Mouse (Mus musculus) myocyte (in vitro differentiated cells): Measurements from ENCODE around the gene Kcnh7. TPM values are rescaled to one million over a fixed set of nuclear protein-coding genes. Genes with fewer than 3 reads are reported as not detected.
"Not testable (repeated sequence)": the region's sequence is repeated elsewhere in the genome, so short reads cannot be mapped to it uniquely, and the experiment has no call there.

Experiments
- H3K27me3 ChIP-seq: one replicate; pipeline ENCODE4 v1.6.1; 2011; ENCODE audit not compliant: control insufficient read depth, insufficient read depth, insufficient read length
- H3K36me3 ChIP-seq: one replicate; pipeline ENCODE4 v1.6.1; 2011; ENCODE audit not compliant: control insufficient read depth, insufficient read depth
- H3K4me2 ChIP-seq: one replicate; pipeline ENCODE4 v1.6.1; 2011; ENCODE audit warnings: low read depth, control low read depth
- H3K4me3 ChIP-seq: one replicate; pipeline ENCODE4 v1.5.1; 2011; ENCODE audit warnings: mild to moderate bottlenecking, control low read depth, moderate library complexity
- H3K79me2 ChIP-seq: one replicate; pipeline ENCODE4 v1.6.1; 2011; ENCODE audit not compliant: control insufficient read depth, insufficient read depth
- H3ac ChIP-seq: one replicate; pipeline ENCODE4 v1.6.1; 2011; ENCODE audit not compliant: control insufficient read depth, insufficient read length
- CEBPB ChIP-seq: IDR thresholded peaks from 2 replicates; pipeline ENCODE4 v1.6.1; 2011; ENCODE audit warnings: mild to moderate bottlenecking, moderate library complexity; ENCODE audit not compliant: poor library complexity, insufficient read depth, severe bottlenecking
- E2F4 ChIP-seq: IDR thresholded peaks from one replicate; pipeline ENCODE4 v1.6.1; 2011; ENCODE audit warnings: mild to moderate bottlenecking, control low read depth, moderate library complexity; ENCODE audit not compliant: insufficient read depth
- MAX ChIP-seq: IDR thresholded peaks from one replicate; pipeline ENCODE4 v1.6.1; 2011; ENCODE audit warnings: low read depth, mild to moderate bottlenecking, control low read depth
- MYOD1 ChIP-seq, 3 experiments: IDR thresholded peaks; one replicate each; pipeline ENCODE4 v1.6.1; 2011; ENCODE audit warnings: control low read depth in 2 of 3, low read depth in 2 of 3, mild to moderate bottlenecking in 2 of 3, moderate library complexity in 1 of 3; ENCODE audit not compliant: insufficient read length in 2 of 3, control insufficient read depth in 1 of 3
- MYOG ChIP-seq, 3 experiments: IDR thresholded peaks; one replicate each; pipeline ENCODE4 v1.6.1; 2011; ENCODE audit warnings: control low read depth in 2 of 3, low read depth in 2 of 3, mild to moderate bottlenecking in 2 of 3; ENCODE audit not compliant: insufficient read length in 2 of 3, control insufficient read depth in 1 of 3, insufficient read depth in 1 of 3
- POLR2A ChIP-seq: IDR thresholded peaks from one replicate; pipeline ENCODE4 v1.6.1; 2011; ENCODE audit warnings: low read depth, mild to moderate bottlenecking, control low read depth, moderate library complexity; ENCODE audit not compliant: insufficient read length
- POLR2AphosphoS2 ChIP-seq: IDR thresholded peaks from one replicate; pipeline ENCODE4 v1.6.1; 2011; ENCODE audit warnings: low read depth, control low read depth; ENCODE audit not compliant: insufficient read length
- REST ChIP-seq: IDR thresholded peaks from one replicate; pipeline ENCODE4 v1.6.1; 2011; ENCODE audit warnings: mild to moderate bottlenecking, control low read depth, moderate library complexity; ENCODE audit not compliant: insufficient read depth, insufficient read length
- SRF ChIP-seq: IDR thresholded peaks from one replicate; pipeline ENCODE4 v1.6.1; 2011; ENCODE audit warnings: low read depth; ENCODE audit not compliant: control insufficient read depth, insufficient read length
- TCF12 ChIP-seq: IDR thresholded peaks from one replicate; pipeline ENCODE4 v1.6.1; 2011; ENCODE audit warnings: mild to moderate bottlenecking, control low read depth; ENCODE audit not compliant: poor library complexity, insufficient read depth, severe bottlenecking
- TCF3 ChIP-seq: IDR thresholded peaks from one replicate; pipeline ENCODE4 v1.6.1; 2011; ENCODE audit warnings: low read depth, control low read depth; ENCODE audit not compliant: insufficient read length
- USF1 ChIP-seq: IDR thresholded peaks from one replicate; pipeline ENCODE4 v1.6.1; 2011; ENCODE audit warnings: low read depth, mild to moderate bottlenecking, control low read depth, moderate library complexity
- polyA plus RNA-seq: library from polyadenylated mRNA; unstranded; fragments of >200 nt; fragmentation: generic; extraction: Trizol; gene quantifications from one replicate; pipeline ENCODE4 v1.2.1, GENCODE M21; 2012; ENCODE audit warnings: missing spikeins

Gene Kcnh7
- polyA plus RNA-seq, 1 experiment, result 0.02 TPM

DNA sequence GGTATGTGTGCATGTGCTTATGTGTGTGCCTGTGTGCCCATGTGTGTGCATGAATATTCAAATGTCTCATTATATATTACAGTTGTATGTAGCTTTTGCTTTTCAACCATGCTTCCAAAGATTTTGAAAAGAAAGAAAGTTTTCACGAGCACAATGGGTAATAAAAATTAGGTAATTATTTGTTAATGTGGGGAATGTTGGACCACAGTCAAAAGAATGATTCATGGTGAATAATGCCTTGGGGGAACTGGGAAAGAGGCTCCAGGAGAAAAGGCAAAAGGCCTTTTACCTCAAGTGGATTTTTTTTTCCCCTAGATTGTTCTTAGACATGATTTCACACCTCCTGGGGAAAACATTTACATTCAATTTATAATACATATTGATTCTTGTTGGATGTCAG, 458.1 kb downstream of the Kcnh7 start:
- no peak overlapping the region for H3ac ChIP-seq
- no peak overlapping the region for H3K4me3 ChIP-seq

GRCm38 (mm10) chr2:62718411-62718810, 465.7 kb downstream of the Kcnh7 start:
- Histone ChIP-seq H3K36me3 (no peaks in the 10 kb centered on the region), H3ac (no peak overlapping the region), H3K4me2 (no peak overlapping the region), H3K79me2 (no peaks in the 10 kb centered on the region), H3K27me3 (no peaks in the 10 kb centered on the region), H3K4me3 (no peak overlapping the region)
- TF ChIP-seq MAX, result no peak
- no peak for TF ChIP-seq POLR2A
- TF ChIP-seq POLR2AphosphoS2, result no peak
- TF ChIP-seq CEBPB, result no peak
- no peak for TF ChIP-seq MYOD1 (IDR thresholded peaks at IDR 0.05; ENCODE audit: control insufficient read depth in 1 of 3, insufficient read length in 2 of 3, low read depth in 2 of 3)
- TF ChIP-seq REST, result no peak
- no peak for TF ChIP-seq MYOG (IDR thresholded peaks at IDR 0.05; ENCODE audit: control insufficient read depth in 1 of 3, insufficient read depth in 1 of 3, insufficient read length in 2 of 3, low read depth in 2 of 3)
- no peak for TF ChIP-seq E2F4
- TF ChIP-seq SRF, result no peak
- no peak for TF ChIP-seq TCF3
- TF ChIP-seq USF1, result no peak
- no peak for TF ChIP-seq TCF12

More for the DNA sequence above, 458.1 kb downstream of the Kcnh7 start:
- Histone ChIP-seq H3K36me3 (no peaks in the 10 kb centered on the region), H3K79me2 (no peaks in the 10 kb centered on the region), H3K27me3 (no peaks in the 10 kb centered on the region), H3K4me2 (no peak overlapping the region)
- TF ChIP-seq E2F4 (no peak), MYOG (IDR thresholded peaks at IDR 0.05; ENCODE audit: control insufficient read depth in 1 of 3, insufficient read depth in 1 of 3, insufficient read length in 2 of 3, low read depth in 2 of 3) (no peak), CEBPB (no peak), SRF (no peak), POLR2A (no peak), USF1 (no peak), POLR2AphosphoS2 (no peak), TCF12 (no peak), TCF3 (no peak)

- no peaks in the 10 kb centered on the region for H3K36me3 ChIP-seq
- H3ac ChIP-seq, result no peak overlapping the region
- no peaks in the 10 kb centered on the region for H3K27me3 ChIP-seq
- no peaks in the 10 kb centered on the region for H3K79me2 ChIP-seq
- no peak for TF ChIP-seq MYOG (IDR thresholded peaks at IDR 0.05; ENCODE audit: control insufficient read depth in 1 of 3, insufficient read depth in 1 of 3, insufficient read length in 2 of 3, low read depth in 2 of 3)
- TF ChIP-seq MAX, result no peak
- TF ChIP-seq TCF12, result no peak
- no peak for TF ChIP-seq CEBPB
- no peak for TF ChIP-seq MYOD1 (IDR thresholded peaks at IDR 0.05; ENCODE audit: control insufficient read depth in 1 of 3, insufficient read length in 2 of 3, low read depth in 2 of 3)
- TF ChIP-seq REST, result no peak
- no peak for TF ChIP-seq SRF
- no peak for TF ChIP-seq TCF3
- no peak overlapping the region for H3K4me3 ChIP-seq
- H3K4me2 ChIP-seq, result no peak overlapping the region
Observed at GRCm38 (mm10) chr2:62717270-62717669, 466.8 kb downstream of the Kcnh7 start.

GRCm38 (mm10) chr2:62715260-62715659, 468.8 kb downstream of the Kcnh7 start:
- Histone ChIP-seq H3ac (no peak overlapping the region), H3K79me2 (no peaks in the 10 kb centered on the region), H3K4me2 (no peak overlapping the region), H3K4me3 (no peak overlapping the region), H3K27me3 (no peaks in the 10 kb centered on the region), H3K36me3 (no peaks in the 10 kb centered on the region)
- TF ChIP-seq TCF3 (no peak), E2F4 (no peak), REST (no peak), POLR2AphosphoS2 (no peak), TCF12 (no peak)

DNA sequence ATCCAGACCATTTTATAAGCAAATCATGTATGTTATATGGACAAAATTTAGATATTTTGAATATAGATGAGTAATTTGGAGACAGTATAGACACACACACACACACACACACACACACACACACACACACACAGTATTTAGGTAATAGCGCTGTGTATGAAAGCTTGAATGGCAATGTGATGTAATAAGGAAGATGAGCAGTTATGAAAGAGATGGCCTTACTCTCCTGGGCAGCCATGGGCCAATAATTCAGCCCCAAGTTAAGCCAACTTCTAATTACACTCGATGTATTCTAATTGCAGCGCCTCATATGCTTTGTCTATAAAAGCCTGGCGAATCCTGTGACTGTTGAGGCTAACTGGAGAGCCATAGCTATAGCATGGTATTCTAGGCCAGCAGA, 469.7 kb downstream of the Kcnh7 start:
- not testable (repeated sequence) for H3K4me2 ChIP-seq, H3K79me2 ChIP-seq, H3ac ChIP-seq, H3K36me3 ChIP-seq, H3K4me3 ChIP-seq, H3K27me3 ChIP-seq

- no peak overlapping the region for H3ac ChIP-seq
- no peaks in the 10 kb centered on the region for H3K27me3 ChIP-seq
- H3K79me2 ChIP-seq, result no peaks in the 10 kb centered on the region
- H3K4me2 ChIP-seq, result no peak overlapping the region
- TF ChIP-seq POLR2A (no peak), MAX (no peak), MYOG (IDR thresholded peaks at IDR 0.05; ENCODE audit: control insufficient read depth in 1 of 3, insufficient read depth in 1 of 3, insufficient read length in 2 of 3, low read depth in 2 of 3) (no peak), REST (no peak), SRF (no peak), E2F4 (no peak), TCF3 (no peak), POLR2AphosphoS2 (no peak), TCF12 (no peak)
- H3K4me3 ChIP-seq, result no peak overlapping the region
- H3K36me3 ChIP-seq, result no peaks in the 10 kb centered on the region
Observed at GRCm38 (mm10) chr2:62709633-62710032, 474.5 kb downstream of the Kcnh7 start.
